Mouse (Mus musculus): ENCODE results near the gene Asic2.

Gene Asic2

DNA sequence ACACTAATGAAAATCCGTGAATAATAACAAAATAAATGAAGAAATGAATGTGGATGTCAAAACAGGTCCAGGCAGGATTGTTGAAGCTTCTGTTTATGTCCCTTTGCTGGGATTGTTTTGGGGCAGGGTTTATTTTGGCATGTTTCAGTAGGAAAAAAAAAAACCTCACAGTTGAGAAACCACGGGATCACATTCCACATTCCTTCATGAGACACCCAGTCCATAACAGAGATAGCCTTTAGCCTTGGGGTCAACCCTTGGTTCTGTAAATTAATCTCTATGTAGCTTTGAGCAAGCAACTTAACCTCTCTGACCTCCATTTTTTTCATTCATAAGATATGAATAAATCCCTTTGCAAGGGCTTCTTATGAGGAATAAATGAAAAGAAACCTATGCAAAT lies 127.3 kb downstream of the Asic2 start:
- no peak for DNase-seq (ENCODE audit: low spot score)

DNA sequence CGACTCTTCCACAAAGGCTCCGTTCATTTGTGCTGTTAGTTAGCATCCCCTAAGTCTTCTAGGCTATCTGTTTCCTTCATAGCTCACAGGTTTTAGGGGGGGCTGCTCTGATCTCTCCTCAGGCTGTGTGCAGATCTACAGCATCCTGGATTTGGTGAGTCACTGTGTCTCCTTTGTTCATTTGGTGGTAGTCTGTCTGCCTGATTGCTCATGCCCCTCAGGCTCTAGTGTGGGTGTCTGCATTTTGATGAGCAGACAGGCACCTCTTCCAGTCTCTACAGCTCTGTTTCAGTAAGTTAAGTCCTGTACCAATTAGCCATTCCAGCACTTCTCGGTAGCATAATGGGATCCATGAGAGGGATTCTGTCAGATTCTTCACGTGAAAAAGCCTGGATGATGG lies 129.8 kb downstream of the Asic2 start:
- DNase-seq (ENCODE audit: low spot score), result no peak

DNA sequence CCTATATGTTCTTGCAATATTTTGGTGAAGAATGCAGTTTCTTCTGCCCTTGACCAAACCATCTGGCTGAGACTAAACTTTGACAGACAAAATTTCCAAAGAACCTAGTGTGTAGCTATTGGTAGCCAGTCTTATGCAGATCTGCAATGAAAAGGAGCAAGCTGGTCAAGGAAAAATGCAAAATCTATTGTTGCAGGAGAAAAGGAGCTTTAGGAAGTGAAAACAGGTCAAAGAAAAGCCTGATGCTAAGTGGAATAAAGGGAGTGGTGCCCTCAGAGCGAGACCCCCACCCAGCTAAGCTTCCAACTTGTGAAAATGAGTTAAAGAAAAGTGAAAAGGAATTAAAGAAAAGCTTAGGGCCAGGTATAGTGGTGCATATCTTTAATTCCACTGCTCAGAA lies 135.9 kb downstream of the Asic2 start:
- DNase-seq (ENCODE audit: low spot score), result no peak

DNA sequence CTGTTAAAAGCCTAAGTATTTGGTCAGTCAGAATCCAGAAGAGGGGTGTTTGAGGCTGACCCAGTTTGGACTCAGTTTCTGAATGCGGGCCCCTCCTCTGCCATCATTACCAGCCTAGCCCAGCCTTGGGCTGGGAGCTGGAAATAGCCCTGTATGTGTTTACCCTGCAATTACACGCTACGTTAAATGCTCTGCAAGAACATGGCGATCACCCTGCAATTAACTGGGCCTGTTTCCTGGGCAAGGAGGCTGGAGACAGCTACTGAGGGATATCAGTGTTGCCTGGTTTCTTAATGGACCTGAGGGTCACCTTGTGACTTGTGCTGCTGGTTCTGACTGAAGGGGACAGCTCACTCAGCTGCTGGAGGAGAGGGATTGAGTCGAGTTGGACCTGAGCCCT lies 151.7 kb downstream of the Asic2 start:
- no peak for DNase-seq (ENCODE audit: low spot score)

DNA sequence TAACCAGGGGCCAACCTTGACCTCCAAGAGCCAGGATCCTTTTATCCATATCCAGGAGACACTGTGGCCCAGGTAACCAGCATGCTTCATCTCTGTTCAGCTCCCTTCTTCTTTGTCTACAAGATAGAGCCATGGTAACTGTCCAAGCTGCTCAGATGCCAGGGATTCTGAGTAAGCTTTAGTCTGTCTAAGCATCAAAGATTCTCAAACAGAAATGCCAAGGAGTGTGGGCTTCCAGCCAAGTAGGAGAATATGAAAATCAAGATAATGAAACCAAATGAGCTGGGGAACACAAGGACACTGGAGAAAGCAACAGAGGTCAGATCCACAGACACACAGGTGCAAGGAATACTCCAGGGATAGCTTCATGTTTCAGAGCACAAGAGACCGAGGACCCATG lies 153.4 kb downstream of the Asic2 start:
- DNase-seq (ENCODE audit: low spot score), result no peak

DNA sequence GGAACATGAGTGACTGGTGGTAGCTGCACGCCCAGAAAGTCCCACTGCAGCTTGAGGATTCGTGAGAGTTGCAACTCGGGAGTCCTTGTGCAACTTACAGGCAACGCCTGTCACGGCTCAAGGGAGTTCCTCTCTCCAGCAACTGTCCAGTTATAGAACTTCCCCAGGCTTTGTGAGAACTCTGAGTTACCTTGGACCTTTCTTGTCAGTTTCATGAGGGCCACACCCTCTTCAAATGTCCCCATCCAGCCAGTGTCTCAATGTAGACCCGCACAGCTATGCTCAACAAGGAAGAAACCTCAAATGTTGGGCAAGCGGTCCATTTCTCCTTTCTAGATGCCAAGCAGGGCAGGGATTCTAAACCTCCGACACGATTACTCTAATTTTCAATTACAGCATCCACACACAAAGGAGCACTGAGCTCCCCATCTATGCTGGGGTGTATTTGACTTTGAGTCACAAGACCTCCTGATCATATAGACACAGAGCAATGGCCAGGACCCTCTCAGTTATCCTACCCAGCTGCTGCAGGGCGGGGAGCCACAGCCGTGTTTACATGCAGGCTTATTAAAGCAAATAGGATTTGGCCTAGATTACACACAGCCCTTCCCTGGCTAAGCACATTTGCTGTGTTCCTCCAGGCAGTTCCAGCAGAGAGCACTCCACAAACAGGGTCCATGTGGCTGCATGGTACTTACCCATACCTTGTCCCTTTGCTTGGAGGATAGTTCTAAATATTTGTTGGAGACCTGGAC lies 161.2 kb downstream of the Asic2 start:
- DNase-seq (ENCODE audit: low spot score), result no peak

DNA sequence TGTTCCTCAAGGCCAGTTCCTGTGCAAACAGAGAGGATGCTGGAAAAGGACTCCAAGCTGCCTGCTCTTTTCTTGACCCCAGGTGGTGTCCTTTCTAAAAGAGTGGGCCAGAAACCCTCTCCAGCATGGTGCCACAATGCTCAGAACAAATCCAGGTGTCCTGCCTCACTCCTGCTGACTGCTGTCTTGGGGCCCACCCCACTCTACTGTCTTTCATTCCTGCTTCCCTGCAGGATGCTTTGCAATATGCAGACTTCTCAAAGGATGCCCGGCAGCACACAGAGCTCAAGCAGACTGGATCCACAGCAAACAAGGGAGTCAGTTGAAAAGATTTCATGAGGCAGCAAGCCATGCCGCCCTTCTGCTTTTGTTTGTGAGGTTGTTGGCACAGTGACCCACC lies 164.7 kb downstream of the Asic2 start:
- DNase-seq (ENCODE audit: low spot score), result no peak

DNA sequence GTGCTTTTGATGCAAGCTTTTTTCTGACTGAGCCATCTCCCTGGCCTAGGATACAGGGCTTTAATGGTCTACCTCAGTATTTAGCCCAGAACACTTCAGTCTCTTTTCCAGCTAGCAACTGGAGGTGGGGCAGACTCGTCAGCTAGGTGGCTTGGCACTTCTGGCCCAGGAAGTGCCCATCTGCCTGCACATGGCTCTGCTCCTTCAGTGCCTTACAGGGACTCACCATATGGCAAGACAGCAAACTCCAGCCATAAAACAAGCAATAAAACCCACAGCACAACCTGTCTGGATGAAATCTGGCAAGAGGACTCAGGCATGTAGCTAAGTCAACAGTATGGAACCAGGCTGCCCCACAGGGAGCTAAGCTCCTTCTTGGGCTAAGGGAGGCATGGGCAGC lies 165.6 kb downstream of the Asic2 start:
- DNase-seq (ENCODE audit: low spot score), result no peak

DNA sequence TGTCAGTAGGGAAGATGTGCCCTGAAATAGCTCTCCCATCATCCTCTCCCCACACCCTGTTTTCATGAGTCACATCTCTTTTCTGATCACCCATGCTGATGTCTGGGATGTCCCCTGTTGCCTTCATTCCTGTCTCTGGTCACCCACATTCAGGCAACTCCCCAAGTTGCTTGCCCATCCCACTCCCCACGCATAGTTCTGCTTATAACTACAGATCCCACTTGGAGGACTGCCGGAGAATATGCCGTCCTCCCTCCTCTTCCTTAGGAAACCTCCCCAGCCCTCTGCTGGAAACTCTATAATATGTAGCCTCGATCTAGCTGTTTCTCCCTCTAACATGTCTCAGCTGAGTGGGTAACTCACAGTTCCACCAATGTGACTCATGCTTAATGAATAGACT lies 167.4 kb downstream of the Asic2 start:
- no peak for DNase-seq (ENCODE audit: low spot score)

DNA sequence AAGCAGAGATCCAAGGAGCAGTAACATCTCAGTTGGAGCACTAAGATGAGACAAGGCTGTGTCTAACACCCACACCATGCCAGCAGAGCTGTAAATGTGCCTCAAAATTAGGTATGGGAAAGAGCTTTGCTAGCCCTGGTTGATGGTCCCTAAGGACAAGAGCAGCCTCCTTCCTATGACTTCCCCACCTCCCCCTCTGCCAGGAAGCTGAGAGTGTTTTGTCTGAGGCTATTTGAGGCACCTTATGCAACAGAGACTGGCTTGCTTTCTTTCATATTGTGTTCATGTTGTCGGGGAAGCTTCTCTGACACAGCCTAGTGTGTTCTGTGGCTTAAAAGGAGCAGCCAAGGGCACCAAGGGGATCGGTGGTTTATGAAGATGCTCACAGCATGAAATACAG lies 174.7 kb downstream of the Asic2 start:
- no peak for DNase-seq (ENCODE audit: low spot score)

DNA sequence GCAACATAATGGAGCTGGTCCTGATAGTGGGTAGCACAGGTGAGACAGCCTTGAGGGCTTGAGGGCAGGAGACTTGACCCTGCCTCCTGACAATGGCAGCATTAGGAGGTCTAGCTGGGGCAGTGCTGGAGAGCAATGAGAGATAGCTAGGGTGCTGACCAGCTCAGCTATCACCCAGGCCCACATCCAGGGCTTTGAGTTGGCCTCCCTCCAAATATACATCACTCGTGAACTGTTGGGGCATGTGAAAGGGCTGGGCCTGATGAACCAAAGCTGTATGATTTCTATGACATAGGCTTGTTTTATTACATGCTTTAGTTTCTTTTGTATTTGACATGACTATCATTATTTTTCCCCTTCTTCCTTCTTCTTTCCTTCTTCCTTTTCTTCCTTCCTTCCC lies 176.7 kb downstream of the Asic2 start:
- DNase-seq (ENCODE audit: low spot score), result no peak

DNA sequence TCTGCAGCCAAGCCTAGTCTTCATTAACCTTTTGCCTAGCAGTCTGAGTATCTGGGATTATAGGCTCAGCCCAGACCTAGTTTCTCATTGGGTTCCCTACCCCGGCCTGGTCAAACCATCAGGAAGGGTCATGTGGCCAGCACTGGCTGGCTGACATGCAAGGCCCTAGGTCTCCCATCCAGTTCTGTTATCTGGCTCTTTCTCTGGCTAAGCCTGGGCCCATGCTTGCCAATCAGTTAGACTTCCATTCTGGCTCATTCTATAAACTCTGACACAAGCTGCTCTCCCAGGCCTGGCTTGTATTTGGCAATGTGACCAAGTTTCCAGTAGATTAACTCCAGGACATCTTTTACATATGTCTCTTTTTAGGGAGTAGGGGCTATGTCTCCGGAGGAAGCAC lies 187.7 kb downstream of the Asic2 start:
- DNase-seq (ENCODE audit: low spot score), result no peak

DNA sequence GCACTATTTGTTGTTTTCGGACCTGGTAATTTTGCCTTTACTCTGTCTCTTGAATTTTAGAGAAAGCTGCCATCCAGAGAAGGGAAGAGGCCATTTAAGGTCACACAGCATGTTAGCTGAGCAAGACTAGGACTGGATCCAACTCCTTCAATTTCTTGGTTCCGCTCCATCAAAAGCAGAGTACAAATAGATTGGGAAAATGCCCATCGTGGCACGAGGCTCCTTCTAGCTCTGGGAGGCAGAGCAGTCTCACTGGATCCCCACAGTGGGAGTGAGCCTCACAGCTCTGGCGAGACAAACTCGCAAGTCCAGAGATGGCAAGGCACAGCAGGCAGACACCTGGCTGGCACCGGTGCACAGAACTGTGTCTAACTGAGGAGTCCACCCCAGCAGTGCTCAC lies 188.4 kb downstream of the Asic2 start:
- DNase-seq (ENCODE audit: low spot score), result peak; percentile 27

DNA sequence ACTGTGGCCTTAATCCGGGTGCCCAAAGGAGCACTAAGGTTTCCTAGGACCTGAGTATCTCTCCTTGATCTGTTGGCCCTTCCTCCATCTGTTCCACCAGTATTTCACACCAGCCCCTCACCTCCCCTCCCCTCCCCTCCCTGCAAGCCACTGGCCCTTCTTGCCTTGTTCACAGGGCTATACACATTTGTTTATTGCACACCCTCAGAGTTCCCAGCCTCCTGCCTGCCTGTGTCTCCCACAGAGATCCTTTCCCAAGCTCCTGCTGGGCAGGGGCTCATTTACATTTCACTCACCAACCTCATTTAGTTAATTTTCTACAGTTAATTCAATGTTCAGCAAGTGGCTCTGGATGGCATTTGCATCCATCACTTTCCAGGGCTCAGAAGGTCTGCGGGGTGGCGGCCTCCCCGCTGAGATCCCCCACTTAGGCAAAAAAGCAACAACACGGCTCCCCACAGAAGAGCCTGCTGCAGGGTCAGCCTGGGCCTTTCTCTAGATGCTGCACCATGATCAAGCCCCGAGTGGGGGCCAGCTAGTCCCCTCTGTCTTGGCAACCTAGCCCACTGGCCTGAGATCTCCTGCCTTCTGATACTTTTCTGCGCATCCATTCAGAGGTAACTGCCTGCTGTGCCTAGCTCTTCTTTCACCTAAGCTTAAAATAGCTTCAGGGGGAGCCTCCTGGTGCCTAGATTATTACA lies 196.9 kb downstream of the Asic2 start:
- no peak for DNase-seq (ENCODE audit: low spot score)

DNA sequence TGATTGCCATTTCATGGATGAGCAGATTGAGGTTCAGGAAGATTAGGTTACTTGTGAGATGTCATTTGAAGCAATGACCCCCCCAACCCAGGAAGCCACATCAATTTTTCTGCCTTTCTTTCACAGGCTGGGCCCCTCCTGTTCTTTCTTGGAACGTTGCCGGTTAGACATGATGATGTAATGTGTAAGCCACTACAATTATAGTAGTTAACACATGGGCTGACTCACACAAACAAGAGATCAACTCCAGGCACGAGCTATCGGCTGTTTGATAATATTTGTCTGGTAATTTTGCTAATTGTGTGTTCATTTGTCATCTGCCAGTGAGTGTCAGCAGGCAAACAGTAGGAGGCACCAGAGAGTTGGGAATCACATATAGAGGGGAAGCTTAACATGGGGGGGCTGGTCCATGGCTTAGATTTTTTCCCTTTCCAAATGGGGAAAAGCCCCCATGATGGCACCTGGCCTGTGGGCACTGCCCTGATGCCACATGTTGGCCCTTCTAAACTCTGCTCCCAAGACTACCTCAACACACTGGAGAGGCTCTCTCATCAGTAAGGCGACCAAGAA lies 198.5 kb downstream of the Asic2 start:
- DNase-seq (ENCODE audit: low spot score), result no peak

DNA sequence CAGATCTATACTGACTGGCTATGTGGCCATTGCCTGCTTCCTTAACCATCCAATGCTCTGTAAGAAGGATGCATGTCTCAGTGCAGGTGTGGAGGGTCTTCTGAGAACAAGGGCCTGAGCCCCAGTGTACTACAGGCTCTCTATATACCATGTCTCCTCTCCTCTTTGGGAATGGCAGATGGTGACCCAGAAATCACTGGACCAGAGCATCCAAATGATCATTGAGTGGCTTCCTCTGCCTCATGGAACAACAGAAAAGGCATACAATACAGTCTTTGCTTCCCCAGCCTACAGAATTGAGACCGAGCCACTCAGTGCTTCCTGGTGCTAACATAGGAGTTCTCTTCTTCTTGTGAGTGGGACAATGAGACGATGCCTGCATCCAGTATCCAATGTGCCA lies 200.0 kb downstream of the Asic2 start:
- no peak for DNase-seq (ENCODE audit: low spot score)

DNA sequence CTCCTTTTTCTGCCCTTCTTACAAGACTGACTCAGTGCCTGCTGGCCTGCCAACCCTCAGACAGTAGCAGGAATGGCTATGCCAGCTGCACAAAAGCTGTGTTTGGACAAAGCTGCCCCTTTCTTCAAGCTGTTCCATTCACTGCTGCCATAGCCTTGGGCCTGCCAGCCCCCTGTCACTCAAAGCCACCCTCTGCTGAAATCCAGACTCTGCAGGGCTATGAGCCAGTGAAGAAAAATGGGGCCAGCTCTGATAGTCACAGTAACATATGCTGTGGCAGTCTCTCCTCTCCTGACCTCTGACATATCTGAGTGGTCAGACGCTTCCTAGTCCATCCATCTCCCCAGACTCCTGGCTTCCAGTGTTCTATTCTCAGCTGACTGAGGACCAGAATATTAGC lies 200.5 kb downstream of the Asic2 start:
- DNase-seq (ENCODE audit: low spot score), result no peak

DNA sequence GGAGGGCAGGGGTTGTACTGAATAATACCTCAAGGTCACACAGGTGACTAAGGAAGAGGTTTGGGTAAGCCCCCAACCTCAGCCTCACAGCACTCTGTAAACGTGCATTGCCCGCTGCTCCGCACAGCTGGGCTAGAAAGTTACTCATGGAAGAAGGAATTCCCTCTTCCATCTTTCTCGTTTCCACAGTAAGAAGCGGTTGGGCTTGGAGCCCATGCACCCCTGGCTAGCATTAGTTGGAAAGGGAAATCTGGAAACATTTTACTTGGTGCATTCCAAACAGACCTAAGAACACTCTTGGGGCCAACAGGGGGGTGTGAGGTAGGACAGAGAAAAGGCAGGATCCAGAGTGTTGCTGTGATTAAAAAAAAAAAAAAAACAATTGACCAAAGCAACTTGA lies 203.0 kb downstream of the Asic2 start:
- no peak for DNase-seq (ENCODE audit: low spot score)

DNA sequence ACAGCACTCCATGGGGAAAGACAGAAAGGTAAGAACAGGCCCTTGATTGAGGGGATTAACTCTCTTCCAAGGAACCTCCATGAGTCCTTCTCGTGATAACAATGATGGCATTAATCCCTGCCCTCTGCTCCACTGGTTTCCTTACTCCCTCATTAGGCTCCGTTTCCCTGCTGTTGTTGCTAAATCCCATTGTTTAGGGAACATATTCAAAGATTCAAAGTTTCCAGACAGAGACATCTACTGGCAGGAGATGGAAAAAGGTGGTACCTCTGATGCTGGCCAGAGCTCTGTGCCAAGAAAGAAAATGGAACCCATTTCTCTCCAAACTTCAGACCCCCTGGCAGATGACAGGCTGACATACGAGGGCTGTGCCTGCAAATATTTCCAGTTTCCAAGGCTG lies 203.5 kb downstream of the Asic2 start:
- no peak for DNase-seq (ENCODE audit: low spot score)

DNA sequence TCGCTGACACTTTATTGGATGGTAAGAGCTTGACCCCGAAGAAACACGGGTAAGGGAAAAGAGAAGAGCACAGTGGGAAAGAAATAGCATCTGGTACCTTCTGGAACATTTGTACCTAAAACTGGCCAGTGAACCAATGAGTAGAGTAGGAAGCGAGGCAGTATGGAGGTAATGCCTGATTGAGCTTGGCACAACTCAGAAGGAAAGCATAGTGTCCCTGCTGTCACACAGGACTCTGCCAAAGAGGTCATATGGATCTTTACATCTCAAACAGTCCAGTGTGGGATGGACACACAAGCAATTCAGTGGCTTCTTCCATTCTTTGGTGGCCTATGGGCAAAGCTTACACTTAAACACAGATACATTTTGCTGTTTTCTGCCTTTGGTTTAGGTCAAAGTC lies 211.0 kb downstream of the Asic2 start:
- DNase-seq (ENCODE audit: low spot score), result no peak

DNA sequence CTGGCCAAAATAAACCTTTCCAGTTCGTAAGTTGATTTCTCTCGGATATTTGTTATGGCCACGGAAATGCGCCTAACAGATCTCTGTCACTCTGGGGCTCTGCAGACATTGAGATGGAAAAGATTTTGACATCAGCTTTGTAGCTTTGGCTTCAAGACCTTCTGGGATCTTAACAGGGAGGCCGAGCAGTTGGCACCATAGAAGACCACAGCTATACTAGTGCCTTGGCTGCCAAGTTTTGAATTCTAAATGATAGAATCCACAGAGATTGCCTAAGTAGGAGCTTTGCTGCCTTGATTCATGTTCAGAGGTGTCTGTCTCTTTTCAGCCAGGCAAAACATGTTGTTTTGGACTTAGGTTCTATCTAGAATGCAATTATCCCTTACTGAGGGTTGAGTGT lies 217.4 kb downstream of the Asic2 start:
- no peak for DNase-seq (ENCODE audit: low spot score)

DNA sequence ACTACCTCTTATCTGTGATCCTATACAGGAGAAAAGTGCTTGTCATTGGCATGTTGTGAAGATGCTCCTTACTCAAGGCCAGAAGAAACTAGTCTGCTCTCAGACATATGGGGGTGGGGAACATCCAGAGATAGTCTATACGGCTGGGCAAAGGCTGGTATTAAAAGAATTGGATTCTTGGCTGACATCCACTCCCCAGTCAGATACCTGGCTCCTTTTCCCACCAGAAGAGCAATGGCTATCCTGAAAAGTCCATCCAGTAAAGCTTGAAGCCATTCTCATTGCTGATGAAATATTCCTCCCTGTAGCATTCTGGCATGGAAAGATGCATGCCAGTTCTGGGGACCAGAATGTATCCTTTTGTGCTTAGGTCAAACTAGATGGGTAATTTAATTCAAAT lies 218.2 kb downstream of the Asic2 start:
- DNase-seq (ENCODE audit: low spot score), result no peak

DNA sequence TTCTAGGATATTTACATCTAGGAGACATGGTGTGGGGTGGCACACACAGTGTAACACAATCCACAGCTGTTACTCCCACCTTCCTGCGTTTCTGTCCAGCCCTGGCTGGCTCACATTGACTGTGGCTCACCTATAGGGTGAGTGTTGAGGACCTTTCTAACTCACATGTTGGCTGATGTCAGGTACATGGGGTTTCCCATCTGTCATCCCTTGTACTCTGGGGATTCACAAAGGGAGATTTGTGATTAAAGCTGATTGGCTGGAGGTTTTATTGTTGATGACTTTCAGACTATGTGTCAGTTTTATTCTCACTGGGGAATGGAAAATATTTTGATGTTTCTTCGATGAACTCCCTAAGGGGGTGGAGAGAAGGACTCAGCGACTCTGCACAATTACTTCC lies 229.3 kb downstream of the Asic2 start:
- DNase-seq (ENCODE audit: low spot score), result no peak

DNA sequence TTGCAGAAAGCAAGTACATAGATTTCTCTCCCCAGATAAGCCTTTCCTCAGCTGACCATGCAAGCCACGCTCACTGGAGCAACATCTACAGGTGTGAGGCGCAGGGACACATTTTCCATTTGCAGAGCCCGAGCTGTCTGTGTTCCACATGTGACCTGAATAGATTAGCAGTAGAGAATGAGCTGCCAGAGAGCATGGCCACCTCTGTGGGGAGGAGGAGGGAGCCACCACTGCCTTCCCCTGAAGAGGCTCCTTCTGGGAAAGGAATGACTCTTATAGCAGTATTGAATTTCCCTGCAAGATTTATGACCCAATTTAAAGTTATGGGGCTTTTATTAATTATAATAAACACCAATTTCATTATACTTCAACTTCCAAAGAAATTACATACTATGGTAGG lies 230.5 kb downstream of the Asic2 start:
- no peak for DNase-seq (ENCODE audit: low spot score)

Data from ovary, postnatal 14 days (tissue).